Mouse (Mus musculus): ENCODE results near the gene Pcdh10.

Gene Pcdh10

GRCm38 (mm10) chr3:45378145-45378544 lies at the start of gene Pcdh10:
Gene Pcdh10 (plus strand): TSS chr3:45378398.
- peak; percentile 20 for DNase-seq (ENCODE audit: low read depth)

GRCm38 (mm10) chr3:45355919-45356318 lies 22.3 kb upstream of the Pcdh10 start:
- no peak for DNase-seq (ENCODE audit: low read depth)

GRCm38 (mm10) chr3:45368952-45369351 lies 9.2 kb upstream of the Pcdh10 start:
- DNase-seq (ENCODE audit: low read depth) = no peak

- DNase-seq (ENCODE audit: low read depth) = no peak
Observed at GRCm38 (mm10) chr3:45375761-45376500, 2.3 kb upstream of the Pcdh10 start.

DNA sequence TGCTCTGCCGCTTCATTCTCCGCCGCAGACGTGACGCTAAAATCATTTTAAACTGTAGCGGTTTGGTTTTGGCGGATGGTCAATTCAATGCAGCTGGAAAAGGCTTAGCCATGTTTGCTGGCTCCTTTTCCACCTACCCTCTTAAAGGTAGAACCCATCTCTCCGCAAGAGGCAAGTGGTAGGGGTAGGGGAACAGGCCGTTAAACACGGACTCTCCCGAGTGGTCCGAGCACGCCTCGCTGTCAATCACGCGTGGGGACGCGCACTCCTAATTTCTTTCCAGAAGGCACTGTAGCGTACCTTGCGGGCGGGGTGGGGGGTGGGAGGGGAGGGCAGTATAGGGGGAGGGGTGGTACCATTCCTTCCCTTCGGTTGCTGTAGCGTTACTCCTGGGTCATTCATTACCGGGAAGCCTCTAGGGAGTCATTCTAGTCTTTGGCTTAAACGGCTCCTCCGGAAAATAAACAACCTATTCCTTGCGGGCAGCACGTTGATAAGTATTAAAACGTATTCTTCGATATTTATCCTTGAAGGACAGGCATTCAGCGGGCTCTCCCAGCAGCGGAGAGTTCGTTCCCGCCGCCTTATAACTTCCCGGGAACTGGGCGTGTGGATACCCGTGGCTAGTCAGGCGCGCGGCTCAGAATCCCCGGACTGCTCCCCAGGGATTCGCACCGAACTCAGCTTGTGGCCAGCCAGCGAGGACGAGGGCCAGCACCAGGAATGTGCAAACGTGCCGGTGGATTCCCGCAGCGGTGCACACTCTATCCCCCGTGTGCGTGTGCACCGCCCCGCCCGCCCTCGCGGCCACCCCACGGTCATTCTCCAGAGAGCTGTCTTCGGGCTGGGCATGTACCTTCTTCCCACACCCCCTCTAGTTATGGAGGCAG lies 1.5 kb upstream of the Pcdh10 start:
- no peak for DNase-seq (ENCODE audit: low read depth)

GRCm38 (mm10) chr3:45377391-45377998 lies 703 bp upstream of the Pcdh10 start:
- DNase-seq (ENCODE audit: low read depth) = no peak

DNA sequence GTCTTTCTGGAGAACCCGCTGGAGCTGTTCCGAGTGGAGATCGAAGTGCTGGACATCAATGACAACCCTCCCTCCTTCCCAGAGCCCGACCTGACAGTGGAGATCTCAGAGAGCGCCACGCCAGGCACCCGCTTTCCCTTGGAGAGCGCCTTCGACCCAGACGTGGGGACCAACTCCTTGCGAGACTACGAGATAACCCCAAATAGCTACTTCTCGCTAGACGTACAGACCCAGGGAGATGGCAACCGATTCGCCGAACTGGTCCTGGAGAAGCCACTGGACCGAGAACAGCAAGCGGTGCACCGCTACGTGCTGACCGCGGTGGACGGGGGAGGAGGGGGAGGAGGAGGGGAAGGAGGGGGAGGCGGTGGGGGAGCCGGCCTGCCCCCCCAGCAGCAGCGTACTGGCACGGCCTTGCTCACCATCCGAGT lies 1.4 kb downstream of the Pcdh10 start:
- no peak for DNase-seq (ENCODE audit: low read depth)

DNA sequence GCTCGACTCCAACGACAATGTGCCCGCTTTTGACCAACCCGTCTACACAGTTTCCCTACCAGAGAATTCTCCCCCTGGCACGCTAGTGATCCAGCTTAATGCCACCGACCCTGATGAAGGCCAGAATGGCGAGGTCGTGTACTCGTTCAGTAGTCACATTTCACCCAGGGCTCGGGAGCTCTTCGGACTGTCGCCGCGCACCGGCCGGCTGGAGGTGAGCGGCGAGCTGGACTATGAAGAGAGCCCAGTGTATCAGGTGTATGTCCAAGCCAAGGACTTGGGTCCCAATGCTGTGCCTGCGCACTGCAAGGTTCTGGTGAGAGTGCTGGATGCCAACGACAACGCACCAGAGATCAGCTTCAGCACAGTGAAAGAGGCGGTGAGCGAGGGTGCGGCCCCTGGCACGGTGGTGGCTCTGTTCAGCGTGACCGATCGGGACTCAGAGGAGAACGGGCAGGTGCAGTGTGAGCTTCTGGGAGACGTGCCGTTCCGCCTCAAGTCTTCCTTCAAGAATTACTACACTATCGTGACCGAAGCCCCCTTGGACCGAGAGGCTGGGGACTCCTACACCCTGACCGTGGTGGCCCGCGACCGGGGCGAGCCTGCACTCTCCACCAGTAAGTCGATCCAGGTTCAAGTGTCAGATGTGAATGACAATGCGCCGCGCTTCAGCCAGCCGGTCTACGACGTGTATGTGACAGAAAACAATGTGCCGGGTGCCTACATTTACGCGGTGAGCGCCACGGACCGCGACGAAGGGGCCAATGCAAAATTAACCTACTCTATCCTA lies 2.0 kb downstream of the Pcdh10 start:
- no peak for DNase-seq (ENCODE audit: low read depth)

GRCm38 (mm10) chr3:45380811-45381761 lies 2.9 kb downstream of the Pcdh10 start:
- DNase-seq (ENCODE audit: low read depth) = no peak

DNA sequence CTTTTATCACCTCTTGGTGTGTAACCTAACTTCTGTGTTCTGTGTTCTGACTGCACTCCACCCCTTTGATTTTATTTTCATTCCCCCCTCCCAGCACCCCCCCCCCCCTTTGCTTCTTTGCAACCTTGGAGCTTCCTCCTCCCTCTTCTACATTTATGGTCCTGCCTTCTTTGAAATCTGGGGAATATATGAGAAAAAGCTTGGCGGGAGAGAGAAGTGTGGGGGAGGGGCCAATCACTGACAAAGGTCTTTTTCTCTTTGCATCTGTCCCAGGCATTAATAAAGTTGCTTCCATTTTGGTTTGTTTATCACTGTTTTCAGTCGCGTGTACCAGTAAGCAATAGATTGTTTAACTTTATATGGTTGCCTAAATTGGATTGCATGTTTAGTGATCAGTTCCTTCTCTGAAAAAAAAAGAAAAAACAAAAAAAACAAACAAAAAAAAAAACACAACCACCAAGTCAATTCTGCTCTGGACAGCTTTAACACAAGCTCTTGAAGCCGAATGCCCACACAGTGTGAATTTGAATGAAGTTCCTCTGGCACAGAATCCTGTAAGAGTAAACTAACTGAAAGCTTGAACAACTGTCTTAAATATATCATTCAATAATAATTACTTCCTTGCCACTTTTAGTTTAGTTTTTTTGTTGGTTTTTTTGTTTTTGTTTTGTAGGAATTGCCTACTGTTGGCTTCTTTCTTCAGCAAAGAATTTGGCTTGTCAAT lies 4.0 kb downstream of the Pcdh10 start:
- no peak for DNase-seq (ENCODE audit: low read depth)

GRCm38 (mm10) chr3:45383831-45384230 lies 5.6 kb downstream of the Pcdh10 start:
- no peak for DNase-seq (ENCODE audit: low read depth)

DNA sequence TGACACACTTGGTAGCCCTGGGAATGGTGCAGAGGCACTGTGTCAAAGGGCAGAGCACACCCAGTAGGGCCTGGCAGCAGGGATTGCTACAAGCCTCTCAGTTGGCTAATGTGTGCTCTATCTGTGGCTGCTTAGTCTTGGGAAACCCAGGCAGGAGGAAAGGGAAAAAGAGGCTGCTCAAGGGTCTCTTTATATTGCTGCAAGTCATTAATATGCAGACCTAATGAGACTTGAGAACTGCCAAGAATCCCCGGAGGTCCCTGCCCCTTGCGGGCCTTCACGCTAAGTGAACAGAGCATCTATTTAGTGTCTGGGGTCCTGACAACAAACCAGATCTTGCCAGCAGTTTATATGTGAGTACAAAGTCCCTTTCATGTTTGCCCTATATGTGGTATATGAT lies 6.8 kb downstream of the Pcdh10 start:
- DNase-seq (ENCODE audit: low read depth) = no peak

- no peak for DNase-seq (ENCODE audit: low read depth)
Observed at GRCm38 (mm10) chr3:45385451-45385850, 7.3 kb downstream of the Pcdh10 start.

- no peak for DNase-seq (ENCODE audit: low read depth)
Observed at GRCm38 (mm10) chr3:45386512-45386911, 8.3 kb downstream of the Pcdh10 start.

DNA sequence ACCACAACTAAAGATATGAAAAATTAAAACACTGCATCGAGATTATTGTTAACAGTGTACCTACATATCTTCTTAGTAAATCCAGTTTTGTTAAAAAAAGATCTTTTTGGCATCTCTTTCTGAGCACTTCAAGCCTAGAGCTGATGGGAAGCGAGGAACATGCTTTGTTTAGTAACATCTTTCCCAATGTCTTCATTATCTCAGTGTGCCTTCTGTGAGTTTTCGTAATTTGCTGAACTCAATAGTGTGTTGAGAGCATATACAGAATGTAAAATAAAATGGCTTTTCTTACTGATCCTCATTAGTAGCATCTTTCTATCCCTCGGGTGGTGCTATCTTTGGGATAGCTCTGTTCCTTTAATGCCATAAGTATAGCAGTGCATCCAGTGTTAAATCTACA lies 18.9 kb downstream of the Pcdh10 start:
- no peak for DNase-seq (ENCODE audit: low read depth)

DNA sequence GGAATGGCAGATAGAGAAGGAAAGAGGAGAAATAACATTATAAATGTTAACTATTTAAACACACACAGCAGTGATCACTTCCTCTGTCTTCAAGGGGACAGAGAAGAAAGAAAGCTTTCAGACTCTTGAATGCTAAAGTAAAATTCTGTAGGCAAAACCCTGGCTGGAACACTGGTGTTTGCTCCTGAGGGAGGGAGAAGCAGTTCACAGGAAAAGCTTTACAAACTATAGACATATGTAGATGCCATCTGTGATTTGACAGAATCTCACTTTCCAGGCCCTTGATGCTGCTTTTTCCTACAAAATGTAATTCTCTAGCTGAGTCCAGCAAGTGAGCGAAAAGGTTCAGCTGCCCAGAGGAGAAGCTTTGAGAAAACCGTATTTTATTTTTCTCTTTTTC lies 25.0 kb downstream of the Pcdh10 start:
- DNase-seq (ENCODE audit: low read depth) = no peak

- no peak for DNase-seq (ENCODE audit: low read depth)
Observed at GRCm38 (mm10) chr3:45431691-45432090, 53.5 kb downstream of the Pcdh10 start.

- DNase-seq (ENCODE audit: low read depth) = no peak
Observed at GRCm38 (mm10) chr3:45432172-45432765, 54.1 kb downstream of the Pcdh10 start.

Data from c-Kit-positive CD71-positive TER-119-negative erythroid progenitor cells, embryonic 14.5 days (primary cell).